Mouse (Mus musculus) MEL (cell line): ENCODE measurements around the gene Top2a. TPM values are rescaled to one million over a fixed set of nuclear protein-coding genes. Genes with fewer than 3 reads are reported as not detected.

Experiments used
- DNase-seq: peaks from one replicate; pipeline ENCODE4 v3.0.0; 2011; ENCODE audit warnings: low read depth, low spot score
- H3K27ac ChIP-seq: 2 replicates; pipeline ENCODE4 v1.5.1; 2012; ENCODE audit warnings: low read depth, mild to moderate bottlenecking, control low read depth, low read length, moderate library complexity; ENCODE audit not compliant: control insufficient read depth
- H3K27me3 ChIP-seq, 2 experiments: fragments of 150-350 bp in 1 of 2; sonication (generic) in 1 of 2; 2 replicates each; pipeline ENCODE4 v1.6.1; 2012; ENCODE audit warnings: low read length in 2 of 2, mild to moderate bottlenecking in 2 of 2, improper control_type of control experiment in 1 of 2, moderate library complexity in 1 of 2; ENCODE audit not compliant: insufficient read depth in 2 of 2, control insufficient read depth in 1 of 2
- H3K36me3 ChIP-seq, 2 experiments: 2 replicates each; pipeline ENCODE4 v1.6.1; 2012 to 2014; ENCODE audit warnings: low read length in 2 of 2, improper control_type of control experiment in 1 of 2, inconsistent platforms in 1 of 2, mild to moderate bottlenecking in 1 of 2; ENCODE audit not compliant: insufficient read depth in 2 of 2, control insufficient read depth in 1 of 2
- H3K4me1 ChIP-seq, 2 experiments: fragments of 150-350 bp in 1 of 2; sonication (generic) in 1 of 2; 2 replicates each; pipeline ENCODE4 v1.6.1; 2012; ENCODE audit warnings: low read length in 2 of 2, improper control_type of control experiment in 1 of 2, mild to moderate bottlenecking in 1 of 2; ENCODE audit not compliant: insufficient read depth in 2 of 2, control insufficient read depth in 1 of 2
- H3K4me3 ChIP-seq, 2 experiments: fragments of 150-350 bp in 1 of 2; sonication (generic) in 1 of 2; 2 replicates each; pipeline ENCODE4 v1.5.1; 2012; ENCODE audit warnings: low read depth in 2 of 2, low read length in 2 of 2, mild to moderate bottlenecking in 2 of 2, moderate library complexity in 2 of 2, control low read depth in 1 of 2, improper control_type of control experiment in 1 of 2; ENCODE audit not compliant: control insufficient read depth in 1 of 2, insufficient read depth in 1 of 2
- H3K79me2 ChIP-seq: 2 replicates; pipeline ENCODE4 v1.6.1; 2012; ENCODE audit warnings: mild to moderate bottlenecking, low read length, moderate library complexity; ENCODE audit not compliant: control insufficient read depth, poor library complexity, insufficient read depth
- H3K9ac ChIP-seq: 2 replicates; pipeline ENCODE4 v1.6.1; 2012; ENCODE audit warnings: low read depth, mild to moderate bottlenecking, control low read depth, low read length, moderate library complexity; ENCODE audit not compliant: control insufficient read depth, poor library complexity, severe bottlenecking
- H3K9me3 ChIP-seq: fragments of 150-350 bp; sonication (generic); replicated peaks from 2 replicates; pipeline ENCODE4 v1.6.1; 2012; ENCODE audit warnings: mild to moderate bottlenecking, low read length, improper control_type of control experiment, moderate library complexity; ENCODE audit not compliant: insufficient read depth
- ETS1 ChIP-seq: IDR thresholded peaks from 2 replicates; pipeline ENCODE4 v1.6.1; 2012; ENCODE audit warnings: low read depth, mild to moderate bottlenecking, inconsistent platforms, low read length, improper control_type of control experiment, moderate library complexity
- TAL1 ChIP-seq: IDR thresholded peaks from 2 replicates; pipeline ENCODE4 v1.6.1; 2012; ENCODE audit warnings: mild to moderate bottlenecking, inconsistent platforms, low read length, moderate library complexity, mixed read lengths
- TBP ChIP-seq: IDR thresholded peaks from 2 replicates; pipeline ENCODE4 v1.8.0; 2011; ENCODE audit warnings: low read depth, low read length, improper control_type of control experiment
- ZMIZ1 ChIP-seq: IDR thresholded peaks from 2 replicates; pipeline ENCODE4 v1.6.1; 2012; ENCODE audit warnings: low read depth, mild to moderate bottlenecking, inconsistent platforms, low read length, improper control_type of control experiment, moderate library complexity
- polyA plus RNA-seq, 2 experiments: library from polyadenylated mRNA; stranded (reverse) in 1 of 2; unstranded in 1 of 2; fragments of >175 nt in 1 of 2; fragments of >200 nt in 1 of 2; gene quantifications; 2 replicates each; pipeline versions ENCODE4 v1.2.1 to v1.2.4; 2012; ENCODE audit warnings: low replicate concordance in 2 of 2, low read depth in 1 of 2; ENCODE audit not compliant: insufficient read length in 2 of 2, insufficient read depth in 1 of 2, missing spikeins in 1 of 2
- total RNA-seq: library from RNA; depleted of rRNA; stranded (reverse); fragments of 300-350 nt; gene quantifications from 2 replicates; pipeline ENCODE4 v1.2.3, GENCODE M21; 2012; rRNA removed

Gene Top2a
- total and polyA plus RNA-seq, 3 experiments: 395 to 643 (median 443) TPM

DNA sequence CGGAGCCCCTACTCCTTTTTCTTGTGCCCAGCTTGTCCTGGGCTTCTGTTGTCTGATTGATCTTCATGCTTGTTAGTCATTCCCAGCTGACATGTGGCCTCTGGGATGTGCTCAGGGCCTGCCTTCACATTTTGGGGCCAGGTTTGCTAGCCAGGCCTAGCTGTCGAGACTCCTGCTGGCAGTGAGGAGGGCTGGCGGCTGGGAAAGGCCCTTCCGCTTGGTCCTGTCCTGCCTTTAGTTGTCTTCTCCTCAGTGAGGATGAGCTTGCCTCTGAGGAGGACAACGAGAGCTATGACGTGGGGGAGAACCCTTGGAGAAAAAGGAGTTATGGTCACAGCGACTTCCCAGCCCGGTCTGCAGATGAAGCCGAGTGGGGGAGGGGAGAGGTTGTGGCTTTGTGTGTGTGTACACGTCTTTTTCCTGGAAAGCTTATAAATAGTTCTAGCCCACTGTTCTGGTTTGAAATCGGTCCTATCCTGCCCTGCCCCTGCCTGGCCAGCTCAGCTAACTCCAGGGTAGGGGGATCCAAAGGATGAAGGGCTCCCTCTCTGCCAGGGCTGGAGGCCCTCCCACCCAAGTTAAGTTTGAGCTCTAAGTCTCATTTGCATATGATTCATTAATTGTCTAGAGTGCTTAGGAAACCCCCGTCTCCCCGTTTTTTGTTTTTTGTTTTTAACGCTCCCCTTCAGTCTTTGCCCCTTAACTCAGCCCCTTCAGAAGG is 80.1 kb downstream of the Top2a start:
- DNase-seq: no peak
- Histone ChIP-seq H3K27ac (no peak overlapping the region), H3K9ac (no peak overlapping the region), H3K4me3 (no peak overlapping the region), H3K27me3 (no peaks in the 10 kb centered on the region), H3K4me1 (peaks cover 11 to 32% of the 10 kb centered on the region in 2 experiments)
- TF ChIP-seq ZMIZ1: no peak
- TF ChIP-seq ETS1: no peak
- no peak for TF ChIP-seq TAL1
- TF ChIP-seq TBP: no peak
- TF ChIP-seq, all 39 proteins: peak for 0
- H3K36me3 ChIP-seq: peaks cover 0 to 16% of the 10 kb centered on the region in 2 experiments; a peak in 2 of 4 replicates
- H3K79me2 ChIP-seq: peaks cover 7% of the 10 kb centered on the region
- H3K9me3 ChIP-seq: no peaks in the 10 kb centered on the region

Other genes with a start within 250 kb of the Top2a start
- gene Nr1d1, start 248.9 kb downstream of the Top2a start, total RNA-seq: 1.9 and 2.0 TPM in 2 replicates
- 1 to 10 TPM in 1 of 2 experiments, not detected in 1; 5.6 TPM for gene Nr1d1, start 248.9 kb downstream of the Top2a start, polyA plus RNA-seq
- gene Msl1, start 228.7 kb downstream of the Top2a start, total RNA-seq: 35.0 and 37.1 TPM in 2 replicates
- 10 to 100 TPM in 1 of 2 experiments, not detected in 1; 49.4 TPM for gene Msl1, start 228.7 kb downstream of the Top2a start, polyA plus RNA-seq
- 18.2 and 20.9 TPM in 2 replicates for gene Casc3, start 219.3 kb downstream of the Top2a start, total RNA-seq
- 10 to 100 TPM; 58.6 to 61.0 TPM for gene Casc3, start 219.3 kb downstream of the Top2a start, polyA plus RNA-seq
- gene Rapgefl1, start 187.4 kb downstream of the Top2a start, total RNA-seq: 0.46 and 0.58 TPM in 2 replicates
- gene Rapgefl1, start 187.4 kb downstream of the Top2a start, polyA plus RNA-seq: 1 to 10 TPM in 1 of 2 experiments, not detected in 1; 1.4 TPM
- 2.9 and 3.2 TPM in 2 replicates for gene Wipf2, start 160.6 kb downstream of the Top2a start, total RNA-seq
- 1 to 10 TPM in 1 of 2 experiments, not detected in 1; 7.1 TPM for gene Wipf2, start 160.6 kb downstream of the Top2a start, polyA plus RNA-seq
- 83.4 and 104 TPM in 2 replicates for gene Cdc6, start 116.4 kb downstream of the Top2a start, total RNA-seq
- 10 to 100 TPM; 56.9 to 69.4 TPM for gene Cdc6, start 116.4 kb downstream of the Top2a start, polyA plus RNA-seq
- gene Rara, start 96.4 kb downstream of the Top2a start, total RNA-seq: 9.8 and 12.1 TPM in 2 replicates
- gene Rara, start 96.4 kb downstream of the Top2a start, polyA plus RNA-seq: 10 to 100 TPM in 1 of 2 experiments, not detected in 1; 13.7 TPM
- gene Gjd3, start 41.2 kb downstream of the Top2a start, total RNA-seq: not detected in 2 replicates
- gene Gjd3, start 41.2 kb downstream of the Top2a start, polyA plus RNA-seq: not detected
- 89.8 and 94.4 TPM in 2 replicates for gene Igfbp4, start 17.1 kb upstream of the Top2a start, total RNA-seq
- 100 to 1,000 TPM in 1 of 2 experiments, not detected in 1; 221 TPM for gene Igfbp4, start 17.1 kb upstream of the Top2a start, polyA plus RNA-seq
- not detected in 2 replicates for gene Tns4, start 65.1 kb upstream of the Top2a start, total RNA-seq
- gene Tns4, start 65.1 kb upstream of the Top2a start, polyA plus RNA-seq: under 1 TPM in 1 of 2 experiments, not detected in 1; 0.03 TPM
- 0.04 TPM in 1 of 2 replicates, not detected in the other for gene Ccr7, start 130.9 kb upstream of the Top2a start, total RNA-seq
- under 1 TPM in 1 of 2 experiments, not detected in 1; 0.06 TPM for gene Ccr7, start 130.9 kb upstream of the Top2a start, polyA plus RNA-seq
- 243 and 265 TPM in 2 replicates for gene Smarce1, start 206.8 kb upstream of the Top2a start, total RNA-seq
- 100 to 1,000 TPM in 1 of 2 experiments, not detected in 1; 277 TPM for gene Smarce1, start 206.8 kb upstream of the Top2a start, polyA plus RNA-seq
- gene Krt222, start 219.9 kb upstream of the Top2a start, total RNA-seq: not detected in 2 replicates
- gene Krt222, start 219.9 kb upstream of the Top2a start, polyA plus RNA-seq: under 1 TPM in 1 of 2 experiments, not detected in 1; 0.07 TPM